Mouse (Mus musculus): ENCODE results near the gene Dolk.

DNA sequence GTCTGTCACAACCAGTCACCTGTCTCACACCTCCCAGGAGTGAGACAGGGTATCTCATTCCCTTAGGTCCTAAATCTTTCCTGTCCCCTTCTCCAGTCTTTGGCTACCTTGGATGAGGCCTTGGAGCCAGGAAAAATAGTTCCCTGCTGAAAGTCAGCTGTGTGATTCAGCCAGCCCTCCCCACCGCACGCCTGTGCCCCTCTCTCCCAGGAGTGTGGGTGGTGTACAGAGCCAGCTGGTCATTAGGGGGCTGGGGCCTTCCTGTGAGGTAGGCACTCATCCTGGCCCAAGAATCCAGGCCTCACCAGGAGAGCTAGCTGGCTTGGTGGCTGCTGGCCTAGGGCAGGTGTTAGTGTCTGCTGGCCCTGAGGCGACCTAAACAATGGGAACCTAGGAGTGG lies 33.6 kb downstream of the Dolk start:
- TF ChIP-seq TAL1 (IDR thresholded peaks at IDR 0.05; ENCODE audit: low read length), result no peak
- no peak for TF ChIP-seq GATA1 (IDR thresholded peaks at IDR 0.05; ENCODE audit: low read length)

Measured in erythroblast, embryonic 14.5 days (primary cell).